Mouse (Mus musculus): ENCODE data around the gene Loxl4. TPM values are rescaled to one million over a fixed set of nuclear protein-coding genes. Genes with fewer than 3 reads are reported as not detected.

Gene Loxl4
- total and polyA plus RNA-seq, 3 experiments: 0.90 to 8.6 (median 2.2) TPM

- DNase-seq: no peak
Observed at GRCm38 (mm10) chr19:42566283-42567019, 46.2 kb downstream of the Loxl4 start.

GRCm38 (mm10) chr19:42563726-42564270 is 48.8 kb downstream of the Loxl4 start:
- DNase-seq: no peak

- no peak for DNase-seq
Observed at GRCm38 (mm10) chr19:42562981-42563380, 49.6 kb downstream of the Loxl4 start.

- no peak for DNase-seq
Observed at GRCm38 (mm10) chr19:42561991-42562390, 50.6 kb downstream of the Loxl4 start.

GRCm38 (mm10) chr19:42558701-42559100 is 53.9 kb downstream of the Loxl4 start:
- DNase-seq: no peak

Other genes starting within 250 kb of the Loxl4 start
- under 1 TPM; 0.23 to 0.73 TPM for gene Crtac1, start 181.0 kb downstream of the Loxl4 start, total RNA-seq (2021)
- gene Crtac1, start 181.0 kb downstream of the Loxl4 start, polyA plus RNA-seq (2012; rRNA removed): 0.43 and 0.60 TPM in 2 replicates
- gene R3hcc1l, start 94.1 kb downstream of the Loxl4 start, total RNA-seq (2021): 10 to 100 TPM; 22.9 to 29.2 TPM
- 1.7 and 2.0 TPM in 2 replicates for gene R3hcc1l, start 94.1 kb downstream of the Loxl4 start, polyA plus RNA-seq (2012; rRNA removed)
- 10 to 100 TPM; 26.5 to 32.0 TPM for gene Pyroxd2, start 140.0 kb upstream of the Loxl4 start, total RNA-seq (2021)
- 40.8 and 49.4 TPM in 2 replicates for gene Pyroxd2, start 140.0 kb upstream of the Loxl4 start, polyA plus RNA-seq (2012; rRNA removed)
- gene Hps1, start 167.2 kb upstream of the Loxl4 start, total RNA-seq (2021): 10 to 100 TPM; 25.7 to 29.1 TPM
- 185 and 307 TPM in 2 replicates for gene Hps1, start 167.2 kb upstream of the Loxl4 start, polyA plus RNA-seq (2012; rRNA removed)